Mouse (Mus musculus): ENCODE measurements at regions not wholly inside any gene's neighbourhood (a gene's known extent, or its start where the extent isn't known, plus 50 kb on each side); places are given as distances from the start of the nearest gene placed in this dataset.

GRCm38 (mm10) chr10:17646391-17646790 lies 76.6 kb upstream of the Cited2 start:
- intact Hi-C loops (cut with DNase I; ENCODE audit: low total_unique reads), result no loop called here
- no peak for DNase-seq

GRCm38 (mm10) chr10:17648077-17648476 lies 74.9 kb upstream of the Cited2 start:
- intact Hi-C loops (cut with DNase I; ENCODE audit: low total_unique reads), result no loop called here
- no peak for DNase-seq

GRCm38 (mm10) chr10:17650997-17651750 lies 71.8 kb upstream of the Cited2 start:
- intact Hi-C loops (cut with DNase I; ENCODE audit: low total_unique reads), result no loop called here

GRCm38 (mm10) chr10:17653325-17653724 lies 69.7 kb upstream of the Cited2 start:
- intact Hi-C loops (cut with DNase I; ENCODE audit: low total_unique reads), result no loop called here
- DNase-seq, result no peak

More at GRCm38 (mm10) chr10:17650997-17651750, 71.8 kb upstream of the Cited2 start:
- DNase-seq, result no peak

GRCm38 (mm10) chr10:17653785-17654184 lies 69.2 kb upstream of the Cited2 start:
- intact Hi-C loops (cut with DNase I; ENCODE audit: low total_unique reads), result no loop called here
- no peak for DNase-seq

- no peak for DNase-seq
- intact Hi-C loops (cut with DNase I; ENCODE audit: low total_unique reads), result no loop called here
Observed at GRCm38 (mm10) chr10:17654308-17654858, 68.6 kb upstream of the Cited2 start.

GRCm38 (mm10) chr10:17655459-17656051 lies 67.5 kb upstream of the Cited2 start:
- intact Hi-C loops (cut with DNase I; ENCODE audit: low total_unique reads), result no loop called here
- DNase-seq, result no peak

- intact Hi-C loops (cut with DNase I; ENCODE audit: low total_unique reads), result no loop called here
- DNase-seq, result no peak
Observed at GRCm38 (mm10) chr10:17656305-17656704, 66.7 kb upstream of the Cited2 start.

GRCm38 (mm10) chr10:17656872-17657482 lies 66.0 kb upstream of the Cited2 start:
- no peak for DNase-seq
- intact Hi-C loops (cut with DNase I; ENCODE audit: low total_unique reads), result no loop called here

GRCm38 (mm10) chr10:17659575-17659974 lies 63.4 kb upstream of the Cited2 start:
- intact Hi-C loops (cut with DNase I; ENCODE audit: low total_unique reads), result no loop called here

GRCm38 (mm10) chr10:17660836-17661452 lies 62.1 kb upstream of the Cited2 start:
- intact Hi-C loops (cut with DNase I; ENCODE audit: low total_unique reads), result no loop called here
- no peak for DNase-seq

More at GRCm38 (mm10) chr10:17659575-17659974, 63.4 kb upstream of the Cited2 start:
- no peak for DNase-seq

- intact Hi-C loops (cut with DNase I; ENCODE audit: low total_unique reads), result no loop called here
- DNase-seq, result no peak
Observed at GRCm38 (mm10) chr10:17666089-17666488, 56.9 kb upstream of the Cited2 start.

- DNase-seq, result no peak
Observed at GRCm38 (mm10) chr10:17669401-17669800, 53.6 kb upstream of the Cited2 start.

More at GRCm38 (mm10) chr10:17669401-17669800, 53.6 kb upstream of the Cited2 start:
- intact Hi-C loops (cut with DNase I; ENCODE audit: low total_unique reads), result no loop called here

Measured in gastrocnemius, postnatal 14 days (tissue).